Mouse (Mus musculus) forebrain, embryonic 10.5 days (tissue): Measurements from ENCODE around the gene Tmem158. TPM values are rescaled to one million over a fixed set of nuclear protein-coding genes. Genes with fewer than 3 reads are reported as not detected.
A peak's percentile ranks its signal among the peaks of the same experiment; 100 is the strongest.

Experiments used
- DNase-seq: peaks from one replicate; pipeline ENCODE4 v3.0.0-alpha.2; 2017; ENCODE audit warnings: low spot score; ENCODE audit errors: extremely low spot score
- H3K27ac ChIP-seq: fragments of 300-500 bp; sonication (generic); 2 replicates; pipeline ENCODE4 v1.5.1; 2016; ENCODE audit warnings: mild to moderate bottlenecking
- H3K27me3 ChIP-seq: fragments of 300-500 bp; sonication (generic); 2 replicates; pipeline ENCODE4 v1.6.1; 2016; ENCODE audit warnings: mild to moderate bottlenecking; ENCODE audit not compliant: poor library complexity, severe bottlenecking
- H3K36me3 ChIP-seq: fragments of 300-500 bp; sonication (generic); replicated peaks from 2 replicates; pipeline ENCODE4 v1.6.1; 2016; ENCODE audit warnings: mild to moderate bottlenecking, moderate library complexity
- H3K4me1 ChIP-seq: fragments of 300-500 bp; sonication (generic); 2 replicates; pipeline ENCODE4 v1.6.1; 2016
- H3K4me3 ChIP-seq: fragments of 300-500 bp; sonication (generic); 2 replicates; pipeline ENCODE4 v1.5.1; 2016; ENCODE audit warnings: mild to moderate bottlenecking, moderate library complexity
- H3K9me3 ChIP-seq: fragments of 300-500 bp; sonication (generic); 2 replicates; pipeline ENCODE4 v1.6.1; 2016; ENCODE audit warnings: mild to moderate bottlenecking, moderate library complexity
- WGBS: fragments of 180-500 bp; shearing (Covaris S2); methylation state at CpG from one replicate; pipeline ENCODE4 v1.1.7; 2016; 5-methylcytosine and 5-hydroxymethylcytosine counted together
- polyA plus RNA-seq: library from polyadenylated mRNA; unstranded; fragments of >200 nt; fragmentation: Nextera tagmentation; extraction: Ambion mirVana; gene quantifications from 2 replicates; pipeline ENCODE4 v1.2.1, GENCODE M21; 2016

Gene Tmem158
- 3.3 and 3.6 TPM in 2 replicates for polyA plus RNA-seq

DNA sequence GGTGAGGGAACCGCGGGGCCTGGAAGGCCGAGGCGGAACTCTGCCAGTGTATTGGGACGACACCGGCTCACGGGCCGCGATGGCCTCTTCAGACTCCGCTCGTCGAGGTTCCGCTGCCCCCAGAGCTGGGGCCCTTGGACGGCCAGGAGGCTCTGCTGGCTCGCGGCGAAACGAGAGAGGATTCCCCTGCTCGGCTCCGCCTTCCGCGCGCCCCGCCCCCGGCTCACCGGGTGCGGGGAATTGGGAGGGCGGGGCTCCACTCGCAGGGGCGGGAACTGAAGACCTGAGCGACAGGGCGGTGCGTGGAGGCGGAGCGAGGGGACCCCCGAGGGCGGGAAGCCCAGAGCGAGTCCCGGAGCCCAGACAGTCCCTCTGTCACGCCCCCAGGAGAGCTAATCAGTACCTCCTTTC is at the start of gene Tmem158:
Tmem158 (minus strand) TSS at position 154 of the 411 bp plus-strand sequence.
- peaks cover 55% of the 10 kb centered on the region for H3K27me3 ChIP-seq
- DNase-seq: peak; percentile 88
- no peaks in the 10 kb centered on the region for H3K9me3 ChIP-seq
- H3K36me3 ChIP-seq: no peaks in the 10 kb centered on the region
- WGBS: under 1% methylated on average over 30 of the region's 40 CpGs
- H3K27ac ChIP-seq: peak within 1 kb of the TSS; percentile 82
- H3K4me3 ChIP-seq: peak within 1 kb of the TSS; percentile 73
- H3K4me1 ChIP-seq: peaks cover 19% of the 10 kb centered on the region

DNA sequence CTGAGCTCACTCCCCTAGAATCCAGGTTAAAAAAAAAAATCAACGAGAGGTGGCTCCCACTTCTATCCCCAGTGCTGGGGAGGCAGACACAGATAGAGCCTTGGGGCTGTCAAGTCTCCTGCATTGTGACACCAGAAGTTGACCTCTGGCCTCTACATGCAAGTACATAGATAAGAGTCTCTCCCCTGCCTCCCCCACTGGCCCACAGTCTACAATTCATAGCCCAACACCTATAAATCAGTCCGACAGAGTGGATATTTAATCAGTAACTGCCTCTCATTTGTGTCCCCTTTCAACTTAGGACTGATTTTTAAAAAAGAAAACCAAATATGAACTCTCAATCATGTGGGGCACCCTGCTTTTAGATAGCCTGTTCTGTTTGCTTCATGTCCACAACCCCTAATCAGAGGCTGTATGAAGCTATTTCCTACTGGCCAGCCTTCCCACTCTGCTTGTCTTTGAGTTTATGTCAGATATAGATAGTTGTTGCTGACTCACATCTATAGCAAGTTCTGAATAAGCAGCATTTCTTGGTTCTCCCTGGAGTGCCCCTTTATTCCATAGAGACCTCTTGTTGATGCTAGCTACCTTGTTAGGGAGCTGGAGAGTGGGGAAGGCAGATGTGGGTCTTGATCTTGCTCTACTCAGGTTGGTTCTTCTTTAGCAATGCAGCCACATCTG is 49.3 kb upstream of the Tmem158 start:
- no peak overlapping the region for H3K27ac ChIP-seq
- no peaks in the 10 kb centered on the region for H3K4me1 ChIP-seq
- no peak for DNase-seq
- WGBS: 87% methylated on average over 2 of the region's 2 CpGs
- H3K9me3 ChIP-seq: no peaks in the 10 kb centered on the region
- H3K27me3 ChIP-seq: no peaks in the 10 kb centered on the region
- no peaks in the 10 kb centered on the region for H3K36me3 ChIP-seq
- H3K4me3 ChIP-seq: no peak overlapping the region

DNA sequence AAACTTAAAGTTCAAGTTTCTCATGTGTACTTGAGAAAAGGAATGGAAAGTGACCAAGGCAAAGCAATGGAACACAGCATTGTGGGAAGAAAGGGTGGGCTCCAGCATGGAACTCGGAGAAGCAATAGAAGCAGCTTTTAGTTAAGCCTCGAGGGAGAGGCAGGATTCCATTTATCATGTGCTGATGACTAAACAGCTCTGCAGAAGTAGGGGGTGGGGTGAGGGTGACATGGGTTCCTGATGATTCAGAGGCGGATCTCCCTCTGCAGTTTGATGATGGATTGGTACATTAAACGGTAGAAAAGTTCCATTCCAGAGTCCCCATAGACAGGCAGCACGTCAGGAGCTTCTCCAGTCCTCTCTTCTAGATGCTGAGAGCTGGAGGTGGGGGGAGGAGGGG is 48.5 kb upstream of the Tmem158 start:
- Histone ChIP-seq H3K4me3 (no peak overlapping the region), H3K4me1 (no peaks in the 10 kb centered on the region), H3K9me3 (no peaks in the 10 kb centered on the region), H3K27ac (no peak overlapping the region), H3K27me3 (no peaks in the 10 kb centered on the region), H3K36me3 (no peaks in the 10 kb centered on the region)
- DNase-seq: no peak
- WGBS: 77% methylated on average over 5 of the region's 5 CpGs

DNA sequence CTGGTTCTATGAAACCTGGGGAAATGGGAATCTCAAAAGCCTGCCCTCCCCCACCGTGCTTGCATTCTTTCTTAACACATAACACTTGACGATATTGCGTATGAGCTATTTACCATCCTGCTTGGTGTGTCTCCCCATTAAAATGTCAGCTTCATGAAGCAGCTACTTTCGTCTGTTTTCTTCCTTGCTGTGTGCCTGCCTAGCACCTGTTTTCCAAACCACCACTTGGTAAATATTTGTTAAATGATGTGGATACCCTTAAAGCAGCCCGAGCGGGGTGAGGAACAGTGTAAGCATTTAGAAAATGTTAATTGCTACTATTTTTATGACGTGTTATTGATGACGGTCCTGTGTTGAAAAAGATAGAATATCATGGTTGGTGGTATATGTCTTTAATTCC is 44.4 kb upstream of the Tmem158 start:
- Histone ChIP-seq H3K36me3 (no peaks in the 10 kb centered on the region), H3K4me1 (no peaks in the 10 kb centered on the region), H3K9me3 (no peaks in the 10 kb centered on the region), H3K27me3 (no peaks in the 10 kb centered on the region), H3K4me3 (no peak overlapping the region), H3K27ac (no peak overlapping the region)
- no peak for DNase-seq
- WGBS: 88% methylated on average over 8 of the region's 8 CpGs

DNA sequence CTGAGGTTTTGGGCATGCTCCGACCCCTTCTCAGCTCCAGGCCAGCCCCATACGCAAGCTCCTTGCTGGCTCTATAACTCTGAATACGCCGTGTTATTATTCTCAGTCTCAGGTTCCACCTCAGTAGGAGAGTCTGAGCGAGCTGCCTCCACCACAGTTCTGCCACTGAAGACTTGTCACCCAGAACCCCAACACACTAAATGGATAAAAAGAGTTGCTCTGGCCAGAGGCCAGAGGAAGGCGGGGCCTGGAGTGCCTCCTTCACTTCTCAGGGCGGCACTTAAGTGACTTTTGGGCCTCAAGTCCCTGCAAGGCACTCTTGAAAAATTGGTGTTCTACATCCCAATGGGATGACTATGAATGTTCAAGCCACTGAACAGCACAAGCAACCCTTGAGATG is 43.4 kb upstream of the Tmem158 start:
- H3K27ac ChIP-seq: no peak overlapping the region
- no peaks in the 10 kb centered on the region for H3K9me3 ChIP-seq
- H3K36me3 ChIP-seq: no peaks in the 10 kb centered on the region
- H3K4me3 ChIP-seq: no peak overlapping the region
- H3K4me1 ChIP-seq: no peaks in the 10 kb centered on the region
- no peaks in the 10 kb centered on the region for H3K27me3 ChIP-seq
- 89% methylated on average over 7 of the region's 7 CpGs for WGBS
- DNase-seq: no peak

DNA sequence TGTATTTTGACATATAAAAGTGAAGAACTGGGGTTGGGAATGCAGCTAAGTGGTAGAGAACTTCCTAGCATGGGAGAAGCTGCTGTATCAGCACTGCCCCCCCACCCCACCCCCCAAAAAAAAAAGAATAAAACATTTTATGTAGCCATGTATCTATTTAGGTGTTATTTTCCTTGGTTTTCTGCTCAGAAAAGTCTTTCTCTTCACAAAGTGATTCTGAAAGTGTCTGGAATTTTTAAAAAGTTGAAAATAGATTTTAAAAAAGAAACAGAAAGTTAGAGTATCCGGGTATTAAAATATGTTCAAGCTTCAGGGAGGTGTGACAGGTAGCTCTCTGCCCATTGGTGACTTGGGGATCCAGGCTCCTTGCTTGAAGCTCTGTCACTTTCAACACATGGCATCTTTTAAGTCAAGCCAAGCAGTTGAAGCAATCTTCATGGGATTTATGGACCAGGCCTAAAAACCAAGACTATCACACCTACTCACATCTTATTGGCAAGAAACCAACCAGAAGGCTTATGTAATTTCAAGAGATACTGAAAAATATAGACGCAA is 42.3 kb upstream of the Tmem158 start:
- Histone ChIP-seq H3K27ac (no peak overlapping the region), H3K4me3 (no peak overlapping the region), H3K27me3 (no peaks in the 10 kb centered on the region), H3K36me3 (no peaks in the 10 kb centered on the region), H3K9me3 (no peaks in the 10 kb centered on the region), H3K4me1 (no peaks in the 10 kb centered on the region)
- no peak for DNase-seq
- WGBS: 88% methylated on average over 2 of the region's 2 CpGs

DNA sequence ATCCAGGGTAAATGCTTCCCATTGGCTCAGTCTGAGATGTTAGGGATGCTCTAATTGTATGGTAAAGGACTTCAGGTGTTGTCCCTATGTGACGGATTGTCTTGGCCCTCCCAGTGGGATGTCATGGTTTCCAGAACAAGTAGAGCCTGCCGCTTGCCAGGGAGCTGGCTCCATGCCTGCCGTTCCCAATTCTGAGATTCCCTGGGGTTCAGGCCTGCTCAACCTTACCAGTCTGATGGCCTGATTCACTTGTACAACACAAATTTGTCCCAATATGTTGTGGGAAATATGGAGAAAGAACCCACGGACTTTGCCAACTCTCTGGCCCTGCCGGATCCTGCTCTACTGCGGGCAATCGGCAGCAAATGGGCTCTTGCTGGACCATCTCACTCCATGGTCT is 37.3 kb upstream of the Tmem158 start:
- DNase-seq: no peak
- no peak overlapping the region for H3K27ac ChIP-seq
- no peaks in the 10 kb centered on the region for H3K36me3 ChIP-seq
- no peaks in the 10 kb centered on the region for H3K4me1 ChIP-seq
- H3K9me3 ChIP-seq: no peaks in the 10 kb centered on the region
- no peak overlapping the region for H3K4me3 ChIP-seq
- 91% methylated on average over 7 of the region's 7 CpGs for WGBS
- no peaks in the 10 kb centered on the region for H3K27me3 ChIP-seq

DNA sequence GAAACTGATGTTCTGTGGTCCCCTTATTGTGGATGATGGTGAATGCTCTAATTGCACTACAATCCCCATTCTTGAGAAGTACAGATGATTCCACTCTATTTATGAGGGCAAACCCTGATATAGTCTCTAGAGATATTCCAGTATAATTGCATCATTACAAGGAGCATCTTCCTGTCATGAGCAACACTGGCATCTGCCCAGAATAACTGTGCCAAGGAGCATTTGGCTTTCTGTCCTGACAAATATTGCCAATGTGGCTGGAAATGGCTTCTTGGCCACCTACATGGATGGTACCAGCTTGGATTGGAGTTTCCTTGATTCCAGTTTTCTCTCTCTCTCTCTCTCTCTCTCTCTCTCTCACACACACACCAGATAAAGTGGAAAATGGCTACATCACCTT is 35.7 kb upstream of the Tmem158 start:
- Histone ChIP-seq H3K4me1 (no peaks in the 10 kb centered on the region), H3K36me3 (no peaks in the 10 kb centered on the region), H3K4me3 (no peak overlapping the region), H3K27ac (no peak overlapping the region), H3K9me3 (no peaks in the 10 kb centered on the region), H3K27me3 (no peaks in the 10 kb centered on the region)
- no peak for DNase-seq

DNA sequence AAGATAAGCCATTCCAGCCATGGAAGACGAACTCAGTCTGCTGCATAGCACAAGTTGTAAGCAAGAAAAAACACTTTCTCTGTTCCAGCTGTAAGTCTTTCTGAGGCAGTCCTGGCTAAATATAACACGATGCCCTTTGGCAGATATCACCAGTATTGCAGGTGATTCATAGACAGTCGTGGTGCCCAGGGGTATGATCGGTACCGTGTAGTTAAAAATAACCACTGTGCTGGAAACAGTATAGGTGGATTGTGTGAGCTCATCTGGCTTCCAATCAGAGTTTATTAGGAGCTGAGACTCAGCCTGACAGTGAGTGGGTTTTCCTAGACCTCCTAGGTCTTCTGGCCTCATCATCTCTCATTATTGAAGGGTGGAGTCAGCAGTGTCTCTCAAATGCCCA is 34.0 kb upstream of the Tmem158 start:
- Histone ChIP-seq H3K4me1 (no peaks in the 10 kb centered on the region), H3K36me3 (no peaks in the 10 kb centered on the region), H3K27me3 (no peaks in the 10 kb centered on the region), H3K9me3 (no peaks in the 10 kb centered on the region), H3K27ac (no peak overlapping the region), H3K4me3 (no peak overlapping the region)
- DNase-seq: no peak
- 87% methylated on average over 5 of the region's 5 CpGs for WGBS

DNA sequence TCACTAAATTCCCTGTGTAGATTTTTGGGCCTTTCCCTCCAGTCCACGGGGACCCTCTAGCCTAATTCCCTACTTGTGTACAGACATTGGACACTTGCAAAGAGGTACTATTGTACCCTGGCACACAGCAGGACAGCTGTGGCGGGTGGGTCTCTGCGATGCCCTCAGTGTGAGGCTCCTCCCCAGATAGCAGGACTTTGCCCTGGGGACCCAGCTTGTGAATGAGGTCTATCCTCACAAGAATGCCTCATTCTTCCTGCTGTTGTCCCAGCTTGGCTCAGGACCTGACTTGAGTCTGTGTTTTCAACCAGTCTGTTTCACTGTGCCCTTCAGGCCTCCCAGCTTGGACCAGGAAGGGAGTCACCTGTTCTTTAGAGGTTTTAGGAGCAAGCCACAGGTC is 27.8 kb upstream of the Tmem158 start:
- Histone ChIP-seq H3K27me3 (no peaks in the 10 kb centered on the region), H3K36me3 (no peaks in the 10 kb centered on the region), H3K4me1 (no peaks in the 10 kb centered on the region), H3K9me3 (no peaks in the 10 kb centered on the region), H3K4me3 (no peak overlapping the region), H3K27ac (no peak overlapping the region)
- WGBS: 66% methylated on average over 3 of the region's 3 CpGs
- DNase-seq: no peak

DNA sequence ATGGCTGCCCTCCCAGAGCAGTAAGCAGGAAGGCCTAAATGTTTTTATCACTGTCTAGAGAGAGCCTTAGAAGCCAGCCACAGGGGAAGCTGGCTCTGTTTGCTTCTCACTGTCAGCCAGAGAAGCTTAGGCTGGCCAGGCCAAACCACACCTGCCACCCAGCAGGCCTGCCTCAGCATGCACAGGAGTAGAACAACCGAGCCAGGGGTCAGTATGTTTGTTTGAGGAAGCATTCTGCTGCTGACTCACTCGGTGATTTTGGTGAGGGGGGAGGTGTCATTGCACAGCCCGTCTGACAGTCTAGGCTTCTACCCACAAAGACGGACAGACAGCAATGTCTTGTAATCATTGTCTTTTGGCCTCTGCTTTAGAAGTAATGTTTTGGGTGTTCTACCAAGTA is 25.1 kb upstream of the Tmem158 start:
- Histone ChIP-seq H3K36me3 (no peaks in the 10 kb centered on the region), H3K9me3 (no peaks in the 10 kb centered on the region), H3K27ac (no peak overlapping the region), H3K4me3 (no peak overlapping the region), H3K27me3 (no peaks in the 10 kb centered on the region), H3K4me1 (no peaks in the 10 kb centered on the region)
- 60% methylated on average over 4 of the region's 4 CpGs for WGBS
- DNase-seq: no peak

DNA sequence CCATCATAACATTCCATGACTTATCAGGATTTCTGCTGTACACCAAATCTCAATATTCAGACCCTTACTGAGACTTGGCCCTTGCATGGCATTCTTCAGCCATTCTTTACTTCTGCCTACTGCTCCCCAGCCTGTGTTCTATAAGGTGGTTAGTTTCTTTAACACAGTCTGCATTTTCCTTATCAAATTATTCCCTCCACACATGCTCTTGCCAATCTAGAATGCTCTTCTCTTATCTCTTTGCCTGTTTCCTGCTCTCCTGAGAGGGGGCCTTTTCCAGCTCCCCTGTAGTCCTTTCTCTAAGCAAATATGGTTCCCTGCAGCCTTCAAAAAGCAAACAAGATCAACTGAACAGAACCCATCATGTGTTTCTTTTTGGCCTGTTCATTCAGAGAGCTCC is 20.2 kb upstream of the Tmem158 start:
- Histone ChIP-seq H3K4me1 (no peaks in the 10 kb centered on the region), H3K4me3 (no peak overlapping the region), H3K36me3 (no peaks in the 10 kb centered on the region), H3K27ac (no peak overlapping the region), H3K9me3 (no peaks in the 10 kb centered on the region), H3K27me3 (no peaks in the 10 kb centered on the region)
- no peak for DNase-seq

DNA sequence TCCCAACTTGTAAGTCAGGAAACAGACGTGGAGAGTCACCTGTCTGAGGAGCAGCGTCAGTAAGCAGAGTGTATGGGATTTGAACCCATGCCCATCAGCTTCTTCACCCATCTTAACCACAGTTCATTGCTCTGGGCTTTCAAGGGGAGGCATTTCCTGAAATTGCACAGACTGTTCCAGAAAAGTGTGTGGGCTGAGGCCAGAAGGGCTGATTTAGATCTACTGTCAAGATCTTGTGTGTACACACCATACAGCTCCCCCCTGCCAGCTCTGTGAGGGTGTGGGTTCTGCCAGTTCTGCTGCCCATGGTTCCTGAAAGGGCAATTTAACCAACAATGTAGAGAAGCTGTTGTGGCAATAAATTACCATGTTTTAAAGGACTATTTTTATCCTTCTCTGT is 17.4 kb upstream of the Tmem158 start:
- Histone ChIP-seq H3K4me3 (no peak overlapping the region), H3K36me3 (no peaks in the 10 kb centered on the region), H3K4me1 (no peaks in the 10 kb centered on the region), H3K27me3 (no peaks in the 10 kb centered on the region), H3K9me3 (no peaks in the 10 kb centered on the region), H3K27ac (no peak overlapping the region)
- 75% methylated on average over 2 of the region's 2 CpGs for WGBS
- no peak for DNase-seq

DNA sequence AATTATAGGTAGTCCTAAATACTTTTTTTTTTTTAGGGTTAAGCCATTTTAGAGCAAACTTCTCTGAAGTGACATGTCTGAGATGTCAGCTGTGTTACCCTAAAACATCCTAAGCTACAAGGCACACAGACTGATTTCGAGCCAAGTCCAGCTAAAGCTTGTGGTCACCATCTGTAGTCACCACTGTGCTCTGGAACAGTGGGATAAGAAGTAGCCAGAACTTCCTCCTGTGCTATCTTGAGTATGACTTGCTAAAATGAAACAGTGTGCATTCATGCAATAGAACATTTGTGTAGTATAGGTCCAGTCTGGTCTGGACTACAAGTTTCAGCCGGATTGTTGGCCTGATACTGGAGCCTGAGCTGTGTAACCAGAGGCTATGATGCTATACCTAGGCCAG is 14.8 kb upstream of the Tmem158 start:
- WGBS: 86% methylated on average over 2 of the region's 2 CpGs
- Histone ChIP-seq H3K4me1 (no peaks in the 10 kb centered on the region), H3K4me3 (no peak overlapping the region), H3K9me3 (no peaks in the 10 kb centered on the region), H3K36me3 (no peaks in the 10 kb centered on the region), H3K27ac (no peak overlapping the region), H3K27me3 (no peaks in the 10 kb centered on the region)
- DNase-seq: no peak
